Mouse (Mus musculus) urinary bladder, adult 18-20 months (tissue): ENCODE data around the gene P2ry2.

Experiments used
- DNase-seq, 2 experiments: peaks; one replicate each; pipeline ENCODE4 v3.0.0; 2022; ENCODE audit warnings: low spot score in 2 of 2, mixed read lengths in 2 of 2

P2ry2 gene

DNA sequence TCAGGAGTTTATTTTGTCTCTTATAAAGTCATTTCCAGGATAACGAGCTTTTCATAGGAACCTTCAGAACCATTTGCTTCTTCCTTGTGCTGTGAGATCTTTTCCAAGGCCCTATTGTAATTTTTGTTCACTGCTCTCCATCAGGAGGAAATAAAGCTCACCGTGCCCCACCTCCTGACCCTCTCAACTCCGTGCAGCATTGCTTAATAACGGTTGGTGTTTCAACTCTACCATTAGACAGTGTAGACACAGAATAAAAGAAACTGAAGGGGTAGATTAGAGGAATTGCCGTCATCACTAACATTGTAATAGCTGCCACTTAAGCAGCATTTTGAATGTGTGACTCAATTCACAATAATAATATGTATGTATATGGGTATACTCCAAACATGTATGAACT, 14.2 kb upstream of the P2ry2 start:
- DNase-seq, result no peak

DNA sequence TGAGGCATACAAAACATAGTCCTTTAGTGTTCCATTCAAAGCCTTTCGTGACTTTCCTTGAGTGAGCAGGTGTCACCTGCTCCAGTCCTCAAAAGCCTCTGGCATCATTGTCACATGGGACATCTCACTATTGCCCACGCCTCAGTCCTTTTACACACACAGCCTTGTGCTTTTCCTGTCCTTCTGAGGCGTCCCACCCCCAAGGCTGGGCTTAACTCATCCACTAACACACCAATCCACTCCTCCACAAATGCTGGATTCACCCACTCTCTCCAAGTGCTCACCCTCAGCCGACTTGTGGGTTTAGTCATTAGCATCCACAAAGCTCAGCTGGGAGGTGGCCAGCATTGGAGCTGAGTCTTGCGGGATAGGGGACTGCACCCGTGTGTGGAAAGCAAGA, 4.8 kb upstream of the P2ry2 start:
- DNase-seq, result no peak

DNA sequence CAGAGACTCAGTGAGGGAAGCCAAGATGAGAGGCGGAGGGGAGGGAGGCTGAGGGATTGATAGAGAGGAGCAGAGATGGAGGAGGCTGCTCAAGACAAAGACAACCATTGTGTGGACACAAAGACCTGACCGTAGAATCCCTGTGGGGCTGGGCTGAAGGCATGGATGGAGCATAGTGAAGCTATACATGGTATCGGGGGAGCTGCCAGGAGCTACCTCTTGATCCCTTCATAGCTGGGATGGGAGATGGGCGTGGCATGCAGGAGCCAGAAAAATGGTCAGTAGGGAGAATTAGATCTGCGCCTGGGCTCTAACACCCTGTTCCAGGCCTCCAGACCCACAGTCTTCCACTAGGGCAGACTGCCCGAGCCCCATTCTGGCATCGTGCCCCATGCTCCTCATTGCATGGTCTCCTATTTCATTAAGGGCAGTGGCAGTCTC, 4.4 kb upstream of the P2ry2 start:
- DNase-seq, result no peak

DNA sequence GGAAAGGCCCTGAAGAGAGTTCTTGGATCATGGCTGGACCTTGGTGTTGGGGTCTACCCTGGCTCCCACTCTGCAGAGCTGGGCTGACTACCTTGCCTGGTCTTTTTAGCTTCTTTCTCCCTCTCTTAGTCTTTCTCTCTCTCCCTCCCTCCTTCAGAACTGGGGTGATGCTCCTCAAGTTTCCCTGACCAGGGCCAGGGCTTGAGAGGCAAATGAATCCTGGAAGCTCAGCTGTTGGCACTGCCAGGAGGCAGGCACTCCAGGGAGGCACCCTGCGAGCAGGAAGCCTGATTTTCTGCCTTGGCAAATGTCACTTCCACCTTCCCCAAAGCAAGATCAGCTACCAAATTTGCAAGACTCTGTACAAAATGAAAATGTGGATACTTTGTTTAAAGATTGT, 2.3 kb upstream of the P2ry2 start:
- DNase-seq, result no peak

DNA sequence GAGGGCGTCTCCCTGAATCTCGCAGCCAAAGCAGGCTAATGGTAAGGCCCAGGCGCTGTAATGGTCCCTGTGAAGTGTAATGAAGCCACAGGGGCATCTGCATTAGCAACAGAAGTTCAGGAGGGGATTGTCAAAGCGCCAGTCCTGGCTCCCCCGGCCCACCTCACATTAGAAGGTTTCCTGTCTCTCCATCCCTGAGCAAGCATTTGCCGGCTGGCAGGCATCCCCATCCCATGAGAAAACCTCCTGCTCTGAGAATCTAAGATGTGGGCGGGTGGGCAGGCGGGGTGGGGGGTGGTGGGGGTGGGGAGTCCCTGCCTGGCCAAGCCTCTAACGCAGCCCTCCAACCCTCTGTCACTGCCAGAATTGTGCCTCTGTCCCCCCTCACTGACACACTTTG, 1.4 kb upstream of the P2ry2 start:
- no peak for DNase-seq

DNA sequence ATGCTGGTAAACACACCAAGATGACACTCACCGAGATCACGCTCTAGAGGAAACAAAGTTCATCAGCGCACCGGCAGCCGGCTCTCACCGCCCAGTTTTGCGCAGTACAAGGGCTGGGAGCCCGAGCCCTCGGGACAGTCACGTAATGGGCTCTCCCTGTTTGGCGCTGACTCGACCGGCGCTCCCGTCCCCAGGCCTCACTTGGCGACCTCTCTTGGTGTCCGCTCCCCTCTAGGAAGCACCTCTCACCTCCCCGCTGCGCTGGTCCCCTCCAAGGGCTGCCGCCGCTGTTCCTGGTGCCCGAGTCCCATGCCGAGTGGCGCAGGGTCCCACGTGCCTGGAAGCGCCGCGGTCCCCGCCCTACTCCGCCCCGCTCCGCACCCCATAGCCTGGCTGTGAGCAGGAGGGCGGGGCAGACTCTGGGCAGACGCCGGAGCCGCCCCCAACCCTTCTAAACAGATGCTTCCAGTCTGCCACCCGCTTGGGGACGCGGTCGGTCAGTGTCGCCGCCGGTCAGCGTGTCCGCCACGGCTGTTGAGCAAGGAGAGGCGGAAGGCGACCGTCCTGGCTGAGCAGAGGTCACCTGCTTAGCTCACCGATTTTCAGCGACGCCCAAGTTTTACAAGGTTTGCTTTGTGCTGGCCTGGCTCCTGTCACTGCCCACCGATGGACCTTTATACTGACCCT, 842 bp downstream of the P2ry2 start:
- peak; percentile 61 to 77 for DNase-seq

DNA sequence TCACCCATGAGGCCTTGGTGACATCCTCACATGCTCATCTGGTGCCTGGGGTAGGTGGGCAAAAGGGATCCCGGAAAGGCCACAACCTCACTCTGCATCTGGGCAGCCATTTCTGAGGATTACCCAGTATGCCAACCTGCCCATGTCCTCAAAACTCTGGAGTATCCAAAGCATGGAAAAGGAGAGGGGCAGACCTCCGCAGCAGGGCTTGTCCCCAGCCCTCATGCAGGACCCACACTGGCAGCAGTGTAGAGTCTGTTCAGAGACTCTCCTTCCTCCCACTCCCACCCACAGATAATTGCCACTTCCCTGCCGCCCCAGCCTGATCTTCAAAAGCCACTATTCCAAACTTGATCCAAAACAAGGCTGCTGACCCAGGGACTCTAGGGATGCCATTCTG, 1.9 kb downstream of the P2ry2 start:
- no peak for DNase-seq

DNA sequence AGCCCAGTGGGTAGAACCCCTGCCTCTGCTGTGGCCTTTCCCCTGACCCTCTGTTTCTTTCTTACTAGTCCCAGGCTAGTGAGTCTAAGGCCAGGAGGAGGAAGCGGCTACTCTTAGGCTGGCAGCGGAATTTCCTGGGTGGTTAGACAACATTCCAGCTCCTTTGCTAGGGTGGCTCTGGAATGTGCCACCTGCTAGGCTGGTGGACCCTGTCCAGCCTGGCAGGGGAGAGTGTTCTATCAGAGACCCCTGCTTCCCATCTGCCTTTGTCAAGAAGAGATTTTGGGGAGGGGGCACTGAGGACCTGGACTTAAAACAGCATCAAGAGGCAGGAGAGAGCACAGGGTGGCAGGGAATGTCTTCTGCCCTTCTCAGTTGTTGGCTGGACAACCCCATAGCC, 6.5 kb downstream of the P2ry2 start:
- DNase-seq, result no peak

DNA sequence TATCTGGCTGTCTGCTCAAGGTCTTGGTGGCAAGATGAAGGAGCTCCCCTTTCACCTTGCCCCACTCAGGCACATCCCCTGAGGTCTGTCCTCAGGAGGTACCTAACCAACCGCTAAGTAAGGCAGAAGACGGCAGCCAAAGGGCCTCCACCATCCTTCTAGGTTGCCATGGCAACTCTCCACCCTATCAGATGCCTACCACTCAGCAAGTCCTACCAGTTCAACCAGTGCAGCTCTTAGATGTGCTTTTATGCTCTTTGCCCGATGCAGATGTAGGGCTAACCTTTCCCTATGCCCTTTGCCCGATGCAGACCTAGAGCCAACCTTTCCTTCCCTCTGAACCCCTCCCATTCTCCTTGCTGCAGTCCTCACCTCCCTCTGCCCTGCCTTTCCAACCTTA, 7.5 kb downstream of the P2ry2 start:
- DNase-seq, result no peak

DNA sequence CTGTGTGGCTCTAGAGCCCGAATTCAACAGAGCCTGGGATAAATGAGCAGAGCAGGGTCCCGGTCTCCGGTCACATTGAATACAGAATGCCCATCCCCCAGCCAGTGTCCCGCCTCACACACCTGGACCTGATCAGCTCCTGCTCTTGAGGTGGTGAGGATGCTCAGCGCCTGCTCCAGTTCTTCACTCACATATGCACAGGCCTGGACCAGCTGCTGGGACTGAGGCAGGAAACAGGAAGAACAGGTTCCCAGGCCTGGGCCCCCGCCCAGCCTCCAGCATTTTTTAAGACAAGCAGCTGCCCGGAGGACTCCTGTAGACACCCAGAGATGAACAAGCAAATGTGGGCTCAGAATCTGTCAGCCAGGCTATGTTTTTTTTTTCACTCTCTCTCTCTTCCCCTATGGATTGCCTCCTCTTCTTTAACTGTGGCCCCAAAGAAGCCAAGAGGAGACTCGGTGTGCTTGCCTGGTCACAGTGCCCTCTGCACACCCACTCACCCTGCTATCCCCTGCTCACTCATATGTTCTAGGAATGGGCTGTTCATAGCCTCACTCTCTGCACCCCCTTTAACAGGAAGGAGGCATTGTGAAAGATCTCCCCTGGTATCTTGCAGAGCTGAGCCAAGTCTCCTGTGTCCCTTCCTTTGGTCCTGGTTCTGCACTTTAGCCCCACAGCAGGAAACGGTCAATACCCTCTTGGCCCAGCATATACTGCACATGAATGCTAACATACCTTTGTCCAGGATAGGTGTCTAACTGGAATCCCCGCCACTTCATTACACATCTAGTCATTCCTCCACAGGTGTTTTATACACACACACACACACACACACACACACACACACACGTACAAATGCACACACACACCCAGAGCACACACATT, 9.0 kb downstream of the P2ry2 start:
- DNase-seq, result peak in 1 of 2 experiments; percentile 53

DNA sequence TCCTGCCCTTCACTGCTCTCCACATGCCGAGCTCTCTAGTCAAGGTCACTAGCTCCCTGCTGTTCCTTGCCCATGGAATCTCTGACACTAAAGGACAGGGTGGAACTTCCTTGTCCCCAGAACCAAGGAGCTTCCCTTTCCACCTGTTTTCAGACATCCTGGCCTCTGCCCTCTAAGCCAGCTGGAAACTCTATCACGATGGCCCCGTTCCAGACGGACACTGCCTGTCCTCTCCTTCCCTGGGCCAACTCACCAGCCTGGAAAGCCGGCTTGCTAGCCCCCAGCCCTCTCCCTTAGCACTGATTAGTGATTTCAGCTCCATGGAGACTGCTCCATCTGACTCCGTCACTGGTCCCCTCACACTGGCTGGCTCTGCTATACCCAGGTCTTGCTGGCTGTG, 10.4 kb downstream of the P2ry2 start:
- DNase-seq, result no peak

DNA sequence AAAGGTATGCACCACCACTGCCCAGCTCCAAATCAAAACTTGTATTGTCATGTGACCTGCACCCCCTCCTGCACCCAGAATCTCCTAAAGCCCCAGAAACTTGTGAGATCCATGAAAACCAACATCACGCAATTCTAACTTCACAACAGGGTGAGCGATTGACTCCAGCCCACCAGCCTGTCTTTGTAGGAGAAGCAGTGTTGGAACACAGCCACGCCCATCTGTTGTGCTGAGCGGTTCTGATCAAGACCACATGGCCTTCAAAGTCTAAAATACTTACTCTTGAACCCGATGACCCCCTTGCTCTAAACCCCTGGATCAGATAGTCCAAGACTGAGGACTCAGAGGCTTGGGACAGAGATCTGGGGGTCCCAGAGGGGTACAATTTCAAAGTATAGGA, 13.0 kb downstream of the P2ry2 start:
- no peak for DNase-seq

DNA sequence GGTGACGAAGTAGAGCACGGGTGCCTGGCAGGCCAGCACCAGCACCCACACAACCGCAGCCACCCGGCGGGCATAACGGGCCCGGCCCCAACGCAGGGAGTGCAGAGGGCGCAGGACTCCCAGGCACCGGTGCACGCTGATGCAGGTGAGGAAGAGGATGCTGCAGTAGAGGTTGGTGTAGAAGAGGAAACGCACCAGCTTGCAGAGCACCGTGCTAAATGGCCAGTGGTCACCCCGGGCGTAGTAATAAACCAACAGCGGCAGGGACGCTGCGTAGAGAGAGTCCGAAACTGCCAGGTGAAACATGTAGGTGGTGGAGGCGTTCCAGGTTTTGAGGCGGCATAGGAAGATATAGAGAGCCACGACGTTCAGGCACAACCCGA, 14.1 kb downstream of the P2ry2 start:
- no peak for DNase-seq

DNA sequence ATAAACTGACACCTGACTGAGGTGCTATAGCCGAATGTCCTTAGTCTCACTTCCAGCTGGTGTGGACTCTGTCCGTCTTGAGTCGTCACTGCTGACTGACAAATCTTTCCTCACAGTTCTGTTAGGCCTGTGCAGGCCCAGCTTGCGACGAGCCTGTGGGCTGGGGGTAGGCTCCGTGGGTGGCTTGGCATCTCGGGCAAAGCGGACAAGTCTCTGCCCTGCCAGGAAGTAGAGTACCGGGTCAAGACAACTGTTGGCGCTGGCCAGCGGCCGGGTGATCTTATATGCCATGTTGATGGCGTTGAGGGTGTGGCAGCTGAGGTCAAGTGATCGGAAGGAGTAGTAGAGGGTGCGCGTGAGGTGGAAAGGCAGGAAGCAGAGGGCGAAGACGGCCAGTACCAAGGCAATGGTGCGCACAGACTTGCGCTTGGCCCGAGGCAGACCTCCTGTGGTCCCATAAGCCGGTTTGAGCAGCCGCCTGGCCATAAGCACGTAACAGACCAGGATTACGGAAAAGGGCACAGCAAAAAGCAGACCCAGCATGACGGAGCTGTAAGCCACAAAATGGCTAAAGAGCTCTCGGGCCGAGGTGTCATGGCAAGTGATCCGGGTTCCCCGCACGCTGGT, 14.6 kb downstream of the P2ry2 start:
- no peak for DNase-seq

DNA sequence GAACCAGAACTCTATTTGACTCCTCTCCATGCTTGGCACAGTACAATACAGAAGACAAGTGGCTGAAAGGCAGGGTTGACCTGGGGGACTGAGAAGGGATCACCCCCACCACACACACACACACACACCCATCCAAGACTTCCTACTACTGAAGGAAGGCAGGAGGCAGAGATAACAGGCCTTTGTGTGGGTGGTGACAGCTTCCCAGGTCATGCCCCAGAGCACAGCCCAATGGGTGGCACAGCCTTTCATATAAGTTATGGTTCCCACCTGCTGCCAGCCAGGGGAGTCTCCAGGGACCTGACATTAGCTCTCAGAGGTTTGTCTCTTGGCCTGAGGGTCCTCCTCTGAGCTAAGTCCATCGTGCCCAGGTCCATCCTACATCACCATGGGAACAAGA, 15.5 kb downstream of the P2ry2 start:
- no peak for DNase-seq

DNA sequence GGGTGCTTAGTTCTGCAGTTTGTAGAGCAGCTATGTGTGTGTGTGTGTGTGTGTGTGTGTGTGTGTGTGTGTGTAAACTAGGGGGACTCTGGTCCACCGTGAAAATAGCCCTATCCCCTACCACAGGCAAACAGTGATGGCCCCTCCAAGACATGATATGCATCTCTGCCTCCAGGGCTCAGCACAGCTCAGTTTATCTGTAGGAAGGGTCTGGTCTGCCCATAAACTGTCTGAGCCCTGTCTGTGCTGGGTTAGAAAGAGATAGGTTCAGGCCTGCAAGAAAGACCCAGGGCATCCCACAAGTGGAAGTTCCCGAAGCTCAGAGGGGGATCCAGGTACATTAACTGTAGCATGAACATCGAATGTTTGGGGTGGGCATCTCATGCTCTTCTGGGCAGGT, 16.7 kb downstream of the P2ry2 start:
- no peak for DNase-seq

DNA sequence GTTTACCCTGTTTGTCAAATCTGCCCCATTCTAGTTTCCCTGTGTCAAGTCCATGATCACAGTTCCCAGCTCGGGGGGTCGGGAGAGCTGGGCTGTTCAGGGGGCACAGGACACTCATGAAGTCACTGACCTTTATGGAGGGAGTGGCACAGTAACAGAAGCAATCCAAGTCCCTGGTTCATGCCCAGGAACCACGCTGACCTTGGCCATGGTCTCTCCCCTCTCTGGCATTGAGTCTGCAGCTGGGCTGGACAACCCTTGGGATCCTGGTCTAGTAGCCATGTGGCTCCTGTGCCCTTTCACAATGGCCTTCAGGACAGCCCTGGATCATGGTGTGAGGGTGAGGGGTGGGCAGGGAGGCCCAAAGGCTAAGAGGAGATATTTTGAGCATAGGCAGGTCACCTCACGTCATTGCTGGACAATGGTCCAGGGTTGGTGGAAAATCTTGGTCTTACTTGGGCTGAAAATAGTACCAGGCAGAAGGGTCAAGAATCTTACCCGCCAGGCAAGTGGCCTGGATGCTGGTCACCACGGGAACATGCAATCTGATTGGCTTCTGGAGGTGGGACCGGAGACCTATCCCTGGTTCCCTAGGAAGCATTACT, 17.3 kb downstream of the P2ry2 start:
- no peak for DNase-seq

DNA sequence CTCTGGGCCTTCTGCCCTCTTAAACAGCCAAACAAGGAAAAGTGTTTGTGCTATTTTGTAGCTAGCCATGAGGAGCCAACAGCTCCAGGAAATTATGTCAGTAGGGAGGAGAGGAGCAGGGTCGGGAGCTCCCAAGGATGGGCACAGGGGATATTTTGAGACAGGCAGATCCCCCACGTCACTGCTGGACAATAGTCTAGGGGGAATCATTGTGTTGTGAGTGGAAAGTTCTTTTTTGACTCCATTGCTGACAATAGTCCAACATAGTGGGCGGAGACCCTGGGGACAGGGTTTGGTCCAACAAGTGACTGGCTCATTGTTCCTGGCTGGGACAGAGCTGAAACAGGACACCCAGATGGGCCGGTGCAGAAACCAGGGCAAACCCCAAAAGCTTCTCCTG, 19.5 kb downstream of the P2ry2 start:
- DNase-seq, result no peak

DNA sequence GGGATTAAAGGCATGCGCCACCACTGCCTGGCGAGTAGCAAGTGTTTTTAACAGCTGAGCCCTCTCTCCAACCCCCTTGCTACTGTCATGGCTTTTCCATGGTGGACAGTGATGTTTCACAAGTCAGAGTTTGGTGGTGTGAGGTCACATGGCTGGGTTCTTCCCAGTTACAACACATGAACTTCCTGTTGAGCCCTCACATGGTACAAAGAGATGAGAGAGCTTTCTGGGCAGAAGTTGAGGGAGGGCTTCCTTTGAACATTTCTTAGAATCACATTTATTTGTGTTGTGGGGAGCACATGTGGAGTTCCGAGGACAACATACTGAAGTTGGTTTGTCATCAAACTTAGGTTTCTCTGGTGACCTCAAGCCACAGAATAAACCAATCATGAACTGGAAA, 20.7 kb downstream of the P2ry2 start:
- DNase-seq, result no peak

DNA sequence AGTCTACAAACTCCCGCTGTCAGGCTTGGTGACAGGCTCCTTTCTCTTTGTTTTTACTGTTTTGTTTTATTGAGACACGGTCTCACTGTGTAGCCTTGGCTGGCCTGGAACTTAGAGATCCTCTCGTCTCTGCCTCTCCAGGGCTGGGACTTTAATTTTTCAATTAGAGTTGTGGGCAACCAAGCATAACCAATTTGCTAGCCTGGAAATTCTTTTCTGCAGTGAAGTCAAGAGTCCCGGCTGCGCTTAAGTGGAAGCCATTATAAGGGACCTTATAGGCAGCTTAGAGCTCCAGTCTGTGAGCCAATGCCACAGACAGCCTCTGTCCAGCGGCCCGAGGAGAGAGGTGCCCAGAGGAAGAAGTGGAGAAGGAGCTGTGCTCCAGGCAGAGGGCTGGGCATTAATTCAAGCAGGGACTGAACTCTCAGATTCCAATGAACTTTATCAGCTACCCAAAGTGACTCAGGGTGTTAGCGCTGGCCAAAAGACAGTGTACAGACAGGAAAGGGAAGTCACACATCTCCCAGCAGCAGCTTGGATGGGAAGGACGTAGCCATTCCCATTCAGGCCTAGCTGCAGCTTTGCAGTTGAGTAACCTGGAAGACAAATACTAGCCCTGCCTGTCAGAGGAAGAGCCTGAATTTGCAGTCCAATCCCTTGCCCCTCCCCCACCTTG, 21.9 kb downstream of the P2ry2 start:
- peak in 1 of 2 experiments; percentile 41 for DNase-seq

DNA sequence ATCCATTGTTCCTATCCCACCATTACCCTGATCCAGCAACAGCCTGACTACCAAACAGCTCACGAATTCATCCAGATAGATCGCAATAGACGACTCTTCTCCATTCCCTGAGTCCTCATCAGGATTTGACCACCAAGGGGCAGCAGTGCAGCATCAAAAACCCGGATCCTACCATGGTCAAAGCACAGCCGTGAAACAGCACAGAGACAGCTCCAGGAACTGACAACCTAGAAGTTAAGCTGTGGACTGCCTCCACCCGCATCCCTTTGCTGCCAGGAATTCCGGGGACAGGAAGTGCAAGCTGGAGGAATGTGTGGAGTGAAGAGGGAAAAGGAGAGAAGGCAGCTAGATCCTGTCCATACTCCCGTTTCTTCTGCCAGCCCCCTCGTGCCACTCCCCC, 24.6 kb downstream of the P2ry2 start:
- peak; percentile 66 to 76 for DNase-seq
